Mouse (Mus musculus) CH12.LX (cell line): ENCODE results near the gene Tnni3. TPM values are rescaled to one million over a fixed set of nuclear protein-coding genes. Genes with fewer than 3 reads are reported as not detected.

Source experiments
- DNase-seq: peaks from one replicate; pipeline ENCODE4 v3.0.0-alpha.2; 2013; ENCODE audit errors: extremely low read depth
- H3K27ac ChIP-seq: 2 replicates; pipeline ENCODE4 v1.5.1; 2012; ENCODE audit warnings: low read depth, mild to moderate bottlenecking, control low read depth, moderate library complexity; ENCODE audit not compliant: insufficient read depth
- H3K27me3 ChIP-seq: replicated peaks from 2 replicates; pipeline ENCODE3; 2012; ENCODE audit warnings: inconsistent platforms
- H3K36me3 ChIP-seq, 2 experiments: replicated peaks in 1 of 2; 2 replicates each; pipeline versions ENCODE3 to v1.6.1; 2012; ENCODE audit warnings: inconsistent platforms in 1 of 2, low read length in 1 of 2, mild to moderate bottlenecking in 1 of 2, mixed read lengths in 1 of 2, moderate library complexity in 1 of 2; ENCODE audit not compliant: control insufficient read depth in 1 of 2, insufficient read depth in 1 of 2
- H3K4me1 ChIP-seq, 2 experiments: 2 replicates each; pipeline ENCODE4 v1.6.1; 2012; ENCODE audit warnings: inconsistent platforms in 1 of 2, moderate library complexity in 1 of 2; ENCODE audit not compliant: insufficient read depth in 2 of 2, control insufficient read depth in 1 of 2
- H3K4me2 ChIP-seq: 2 replicates; pipeline ENCODE4 v1.6.1; 2012; ENCODE audit warnings: low read depth, mild to moderate bottlenecking, control low read depth; ENCODE audit not compliant: poor library complexity, insufficient read depth, severe bottlenecking
- H3K4me3 ChIP-seq, 3 experiments: fragments of 150-350 bp in 1 of 3; sonication (generic) in 1 of 3; replicated peaks in 1 of 3; 2 replicates each; pipeline versions ENCODE3 to v1.5.1; 2011 to 2012; ENCODE audit warnings: low read depth in 2 of 3, low read length in 2 of 3, mild to moderate bottlenecking in 2 of 3, moderate library complexity in 2 of 3, control low read depth in 1 of 3, improper control_type of control experiment in 1 of 3, inconsistent platforms in 1 of 3, mixed read lengths in 1 of 3; ENCODE audit not compliant: poor library complexity in 1 of 3
- H3K79me2 ChIP-seq: replicated peaks from 2 replicates; pipeline ENCODE4 v1.6.1; 2012; ENCODE audit warnings: mild to moderate bottlenecking, moderate library complexity; ENCODE audit not compliant: control insufficient read depth, poor library complexity, insufficient read depth, severe bottlenecking; ENCODE audit errors: extremely low read depth
- H3K9ac ChIP-seq: 2 replicates; pipeline ENCODE4 v1.6.1; 2012; ENCODE audit warnings: low read depth, mild to moderate bottlenecking, control low read depth, moderate library complexity; ENCODE audit not compliant: insufficient read depth
- H3K9me3 ChIP-seq: replicated peaks from 2 replicates; pipeline ENCODE3; 2012; ENCODE audit warnings: low read length, inconsistent platforms, mixed read lengths
- BHLHE40 ChIP-seq: IDR thresholded peaks from 2 replicates; pipeline ENCODE4 v1.6.1; 2011; ENCODE audit warnings: mild to moderate bottlenecking, low read depth, low read length, improper control_type of control experiment
- CHD1 ChIP-seq: IDR thresholded peaks from 2 replicates; pipeline ENCODE4 v1.6.1; 2012; ENCODE audit warnings: low read depth, low read length, improper control_type of control experiment, inconsistent platforms
- CHD2 ChIP-seq: IDR thresholded peaks from 2 replicates; pipeline ENCODE4 v1.6.1; 2011; ENCODE audit warnings: low read length, improper control_type of control experiment
- E2F4 ChIP-seq: IDR thresholded peaks from 2 replicates; pipeline ENCODE4 v1.6.1; 2011; ENCODE audit warnings: low read depth, low read length, improper control_type of control experiment; ENCODE audit not compliant: insufficient replicate concordance
- ELF1 ChIP-seq: IDR thresholded peaks from 2 replicates; pipeline ENCODE4 v1.6.1; 2014; ENCODE audit warnings: low read depth, mild to moderate bottlenecking, inconsistent platforms, low read length, improper control_type of control experiment
- EP300 ChIP-seq: IDR thresholded peaks from 2 replicates; pipeline ENCODE4 v1.6.1; 2011; ENCODE audit warnings: low read length, improper control_type of control experiment
- ETS1 ChIP-seq: conservative IDR thresholded peaks from 2 replicates; pipeline ENCODE4 v1.6.1; 2012; ENCODE audit warnings: low read depth, mild to moderate bottlenecking, inconsistent platforms, low read length, improper control_type of control experiment, moderate library complexity
- GABPA ChIP-seq: IDR thresholded peaks from 2 replicates; pipeline ENCODE4 v1.6.1; 2012; ENCODE audit warnings: low read depth, low read length, improper control_type of control experiment, inconsistent platforms; ENCODE audit not compliant: insufficient replicate concordance
- IRF4 ChIP-seq: IDR thresholded peaks from 2 replicates; pipeline ENCODE4 v1.6.1; 2014; ENCODE audit warnings: low read depth, mild to moderate bottlenecking, inconsistent platforms, low read length, improper control_type of control experiment
- JUND ChIP-seq: conservative IDR thresholded peaks from 2 replicates; pipeline ENCODE4 v1.6.1; 2011; ENCODE audit warnings: low read depth, low read length, improper control_type of control experiment
- KAT2A ChIP-seq: IDR thresholded peaks from 2 replicates; pipeline ENCODE4 v1.6.1; 2012; ENCODE audit warnings: low read length, improper control_type of control experiment, inconsistent platforms; ENCODE audit not compliant: insufficient replicate concordance
- MEF2A ChIP-seq: IDR thresholded peaks from 2 replicates; pipeline ENCODE4 v1.6.1; 2014; ENCODE audit warnings: low read depth, mild to moderate bottlenecking, inconsistent platforms, low read length, improper control_type of control experiment, borderline replicate concordance
- MXI1 ChIP-seq: IDR thresholded peaks from 2 replicates; pipeline ENCODE4 v1.6.1; 2011; ENCODE audit warnings: mild to moderate bottlenecking, low read depth, low read length, improper control_type of control experiment
- NELFE ChIP-seq: IDR thresholded peaks from 2 replicates; pipeline ENCODE4 v1.6.1; 2011; ENCODE audit warnings: low read depth, low read length, improper control_type of control experiment
- NRF1 ChIP-seq: IDR thresholded peaks from 2 replicates; pipeline ENCODE4 v1.6.1; 2014; ENCODE audit warnings: low read depth, mild to moderate bottlenecking, inconsistent platforms, low read length, improper control_type of control experiment, moderate library complexity
- PAX5 ChIP-seq: IDR thresholded peaks from 2 replicates; pipeline ENCODE4 v1.6.1; 2012; ENCODE audit warnings: low read length, inconsistent platforms, mixed read lengths
- POLR2AphosphoS2 ChIP-seq: IDR thresholded peaks from 2 replicates; pipeline ENCODE4 v1.6.1; 2011; ENCODE audit warnings: low read depth, low read length, improper control_type of control experiment
- RAD21 ChIP-seq: IDR thresholded peaks from 2 replicates; pipeline ENCODE4 v1.6.1; 2011; ENCODE audit warnings: low read depth, mild to moderate bottlenecking, low read length, improper control_type of control experiment, moderate library complexity
- RCOR1 ChIP-seq: conservative IDR thresholded peaks from 2 replicates; pipeline ENCODE4 v1.6.1; 2012; ENCODE audit warnings: low read depth, mild to moderate bottlenecking, inconsistent platforms, low read length, improper control_type of control experiment
- SMC3 ChIP-seq: IDR thresholded peaks from 2 replicates; pipeline ENCODE4 v1.6.1; 2011; ENCODE audit warnings: low read depth, low read length, improper control_type of control experiment
- TBP ChIP-seq: conservative IDR thresholded peaks from 2 replicates; pipeline ENCODE4 v1.6.1; 2011; ENCODE audit warnings: low read depth, low read length, improper control_type of control experiment
- TCF12 ChIP-seq: IDR thresholded peaks from 2 replicates; pipeline ENCODE4 v1.6.1; 2014; ENCODE audit warnings: low read depth, mild to moderate bottlenecking, inconsistent platforms, low read length, improper control_type of control experiment
- UBTF ChIP-seq: IDR thresholded peaks from 2 replicates; pipeline ENCODE4 v1.6.1; 2012; ENCODE audit warnings: low read depth, mild to moderate bottlenecking, inconsistent platforms, low read length, improper control_type of control experiment, moderate library complexity
- USF2 ChIP-seq: conservative IDR thresholded peaks from 2 replicates; pipeline ENCODE4 v1.6.1; 2011; ENCODE audit warnings: low read depth, low read length, improper control_type of control experiment
- ZKSCAN1 ChIP-seq: IDR thresholded peaks from 2 replicates; pipeline ENCODE4 v1.6.1; 2012; ENCODE audit warnings: low read depth, inconsistent platforms, low read length, improper control_type of control experiment, borderline replicate concordance
- ZMIZ1 ChIP-seq: IDR thresholded peaks from 2 replicates; pipeline ENCODE4 v1.6.1; 2012; ENCODE audit warnings: low read depth, mild to moderate bottlenecking, inconsistent platforms, low read length, improper control_type of control experiment
- ZNF384 ChIP-seq: IDR thresholded peaks from 2 replicates; pipeline ENCODE4 v1.6.1; 2012; ENCODE audit warnings: low read depth, low read length, improper control_type of control experiment, inconsistent platforms
- dilution Hi-C: fragments of 300-500 bp; cut with MboI; formaldehyde crosslinking; loops from 2 replicates; pipeline ENCODE4 v1.14.3; 2020; ENCODE audit warnings: low sequenced_read_pairs; ENCODE audit not compliant: extremely low pct_unique_long_range_greater_than_20kb, extremely low pct_ligation_motif_present
- in situ Hi-C: fragments of 300-500 bp; cut with MboI; formaldehyde crosslinking; loops from 3 replicates; pipeline ENCODE4 v1.14.3; 2019; ENCODE audit warnings: low sequenced_read_pairs, low pct_ligation_motif_present, low pct_unique_long_range_greater_than_20kb, mixed read lengths
- polyA plus RNA-seq: library from polyadenylated mRNA; unstranded; fragments of >175 nt; gene quantifications from 2 replicates; pipeline ENCODE4 v1.2.1, GENCODE M21; 2012; ENCODE audit warnings: low read depth; ENCODE audit not compliant: insufficient read length
- total RNA-seq, 2 experiments: library from RNA; depleted of rRNA; stranded (reverse); fragments of 300-350 nt in 1 of 2; fragments of >200 nt in 1 of 2; gene quantifications; 2 replicates each; pipeline ENCODE4 v1.2.3; 2012 to 2014

The Tnni3 gene
- total and polyA plus RNA-seq, 3 experiments, result 0.51 to 2.0 (median 0.64) TPM

- in situ Hi-C loops, result no loop called here
- TF ChIP-seq USF2 (no peak), JUND (no peak), NELFE (no peak), BHLHE40 (no peak), RCOR1 (no peak), ZMIZ1 (no peak), EP300 (no peak), GABPA (no peak), SMC3 (no peak), CHD2 (no peak), RAD21 (no peak), POLR2AphosphoS2 (no peak), PAX5 (no peak), CHD1 (no peak), IRF4 (no peak), KAT2A (no peak), TBP (no peak), ETS1 (no peak), E2F4 (no peak), ZKSCAN1 (no peak)
- H3K4me1 ChIP-seq, result peaks cover 0 to 12% of the 10 kb centered on the region in 2 experiments; a peak in 1 of 4 replicates
Observed at GRCm38 (mm10) chr7:4492284-4493224, 31.5 kb downstream of the Tnni3 start.

GRCm38 (mm10) chr7:4491308-4491707 lies 32.7 kb downstream of the Tnni3 start:
- DNase-seq, result no peak
- Histone ChIP-seq H3K9ac (no peak overlapping the region), H3K4me1 (peaks cover 0 to 1% of the 10 kb centered on the region in 2 experiments; a peak in 1 of 4 replicates), H3K79me2 (peaks cover 14% of the 10 kb centered on the region; the same call in 1 of the 2 replicates), H3K36me3 (peaks cover 81 to 100% of the 10 kb centered on the region in 2 experiments), H3K4me3 (no peak overlapping the region), H3K9me3 (no peaks in the 10 kb centered on the region), H3K4me2 (no peak overlapping the region), H3K27me3 (no peaks in the 10 kb centered on the region), H3K27ac (no peak overlapping the region)
- dilution Hi-C loops, result no loop called here
- TF ChIP-seq CHD2 (no peak), ELF1 (no peak), IRF4 (no peak), USF2 (no peak), CHD1 (no peak), TCF12 (no peak), NELFE (no peak), MEF2A (no peak), MXI1 (no peak), SMC3 (no peak), TBP (no peak), NRF1 (no peak), BHLHE40 (no peak), JUND (no peak), ZNF384 (no peak), UBTF (no peak)
- in situ Hi-C loops, result no loop called here

More at GRCm38 (mm10) chr7:4492284-4493224, 31.5 kb downstream of the Tnni3 start:
- Histone ChIP-seq H3K9me3 (no peaks in the 10 kb centered on the region), H3K27ac (no peak overlapping the region), H3K4me3 (no peak overlapping the region), H3K36me3 (peaks cover 79 to 100% of the 10 kb centered on the region in 2 experiments), H3K27me3 (no peaks in the 10 kb centered on the region), H3K4me2 (no peak overlapping the region), H3K9ac (no peak overlapping the region), H3K79me2 (peaks cover 25% of the 10 kb centered on the region)
- no peak for DNase-seq
- dilution Hi-C loops, result no loop called here
